Mouse (Mus musculus) Muller cell, postnatal 12 days (primary cell): ENCODE measurements at regions not wholly inside any gene's neighbourhood (a gene's known extent, or its start where the extent isn't known, plus 50 kb on each side); places are given as distances from the start of the nearest gene placed in this dataset.
"Not testable (repeated sequence)": the region's sequence is repeated elsewhere in the genome, so short reads cannot be mapped to it uniquely, and the experiment has no call there.

ENCODE experiments used
- DNase-seq: peaks from one replicate; pipeline ENCODE4 v3.0.0-alpha.2; 2015; ENCODE audit errors: inconsistent ontology term

GRCm38 (mm10) chr6:37618990-37619389, 89.0 kb downstream of the Akr1d1 start:
- DNase-seq, result no peak

- no peak for DNase-seq
Observed at GRCm38 (mm10) chr6:37621364-37622029, 91.5 kb downstream of the Akr1d1 start.

GRCm38 (mm10) chr6:37622273-37622672, 92.3 kb downstream of the Akr1d1 start:
- DNase-seq, result peak; percentile 11

GRCm38 (mm10) chr6:37627206-37627605, 97.2 kb downstream of the Akr1d1 start:
- DNase-seq, result no peak

GRCm38 (mm10) chr6:37633948-37634347, 104.0 kb downstream of the Akr1d1 start:
- DNase-seq, result no peak

GRCm38 (mm10) chr6:37642066-37642465, 112.1 kb downstream of the Akr1d1 start:
- no peak for DNase-seq

GRCm38 (mm10) chr6:37642701-37643121, 112.7 kb downstream of the Akr1d1 start:
- DNase-seq, result peak; percentile 45

GRCm38 (mm10) chr6:37643176-37643575, 113.2 kb downstream of the Akr1d1 start:
- no peak for DNase-seq

GRCm38 (mm10) chr6:37643718-37644117, 113.7 kb downstream of the Akr1d1 start:
- no peak for DNase-seq

GRCm38 (mm10) chr6:37645551-37645950, 115.6 kb downstream of the Akr1d1 start:
- DNase-seq, result no peak

- DNase-seq, result not testable (repeated sequence)
Observed at GRCm38 (mm10) chr6:37657300-37657699, 127.3 kb downstream of the Akr1d1 start.

GRCm38 (mm10) chr6:37658021-37658650, 128.2 kb downstream of the Akr1d1 start:
- DNase-seq, result peak; percentile 9

GRCm38 (mm10) chr6:37662747-37663146, 132.8 kb downstream of the Akr1d1 start:
- DNase-seq, result no peak

- no peak for DNase-seq
Observed at GRCm38 (mm10) chr6:37665576-37665975, 135.6 kb downstream of the Akr1d1 start.

GRCm38 (mm10) chr6:37669407-37669806, 139.4 kb downstream of the Akr1d1 start:
- DNase-seq, result no peak

GRCm38 (mm10) chr6:37670701-37671100, 140.7 kb downstream of the Akr1d1 start:
- no peak for DNase-seq

- DNase-seq, result no peak
Observed at GRCm38 (mm10) chr6:37679871-37680270, 149.9 kb downstream of the Akr1d1 start.

- DNase-seq, result not testable (repeated sequence)
Observed at GRCm38 (mm10) chr6:37681331-37681730, 151.4 kb downstream of the Akr1d1 start.

- no peak for DNase-seq
Observed at GRCm38 (mm10) chr6:37686094-37686493, 156.1 kb downstream of the Akr1d1 start.

GRCm38 (mm10) chr6:37688866-37689617, 159.1 kb downstream of the Akr1d1 start:
- no peak for DNase-seq

GRCm38 (mm10) chr6:37689696-37690095, 159.7 kb downstream of the Akr1d1 start:
- no peak for DNase-seq

GRCm38 (mm10) chr6:37691976-37692644, 162.1 kb downstream of the Akr1d1 start:
- DNase-seq, result no peak
